Mouse (Mus musculus) hindbrain, postnatal 0 days (tissue): ENCODE measurements around the gene Tmem150a. TPM values are rescaled to one million over a fixed set of nuclear protein-coding genes. Genes with fewer than 3 reads are reported as not detected.

Experiments used
- ATAC-seq: fragments of 200-750 bp; cut with Nextera tagmentation; 2 replicates; pipeline ENCODE4 v1.8.0; 2017; ENCODE audit warnings: mild to moderate bottlenecking, moderate TSS enrichment, moderate library complexity
- DNase-seq: peaks from one replicate; pipeline ENCODE4 v3.0.0-alpha.2; 2015; ENCODE audit warnings: low spot score
- H3K27ac ChIP-seq: fragments of 300-500 bp; sonication (generic); 2 replicates; pipeline ENCODE4 v1.5.1; 2014; ENCODE audit warnings: mild to moderate bottlenecking
- H3K27me3 ChIP-seq: fragments of 300-500 bp; sonication (generic); 2 replicates; pipeline ENCODE4 v1.6.1; 2014; ENCODE audit warnings: low read length, mixed read lengths; ENCODE audit not compliant: insufficient read depth
- H3K36me3 ChIP-seq: fragments of 300-500 bp; sonication (generic); 2 replicates; pipeline ENCODE4 v1.6.1; 2014; ENCODE audit warnings: low read length, mixed read lengths; ENCODE audit not compliant: insufficient read depth
- H3K4me1 ChIP-seq: fragments of 300-500 bp; sonication (generic); 2 replicates; pipeline ENCODE4 v1.6.1; 2014; ENCODE audit warnings: antibody characterized with exemption, low read length, mixed read lengths; ENCODE audit not compliant: insufficient read depth
- H3K4me2 ChIP-seq: fragments of 300-500 bp; sonication (generic); 2 replicates; pipeline ENCODE4 v1.6.1; 2014; ENCODE audit warnings: low read depth, mild to moderate bottlenecking, low read length, moderate library complexity, mixed read lengths
- H3K4me3 ChIP-seq: fragments of 300-500 bp; sonication (generic); 2 replicates; pipeline ENCODE4 v1.5.1; 2014; ENCODE audit warnings: low read length
- H3K9ac ChIP-seq: fragments of 300-500 bp; sonication (generic); replicated peaks from 2 replicates; pipeline ENCODE4 v1.6.1; 2014; ENCODE audit warnings: mild to moderate bottlenecking, low read length, moderate library complexity, mixed read lengths
- H3K9me3 ChIP-seq: fragments of 300-500 bp; sonication (generic); 2 replicates; pipeline ENCODE4 v1.6.1; 2016; ENCODE audit warnings: low read length, mixed read lengths
- CTCF ChIP-seq: IDR thresholded peaks from 2 replicates; pipeline ENCODE4 v1.5.1; 2016; ENCODE audit warnings: antibody characterized with exemption, control low read depth, low read depth
- WGBS: fragments of 180-500 bp; shearing (Covaris S2); extraction: QIAGEN DNeasy Blood & Tissue Kit; methylation state at CpG from one replicate; pipeline ENCODE4 v1.1.7; 2014; 5-methylcytosine and 5-hydroxymethylcytosine counted together
- polyA plus RNA-seq: library from polyadenylated mRNA; unstranded; fragments of >200 nt; fragmentation: Nextera tagmentation; extraction: Ambion mirVana; gene quantifications from 2 replicates; pipeline ENCODE4 v1.2.1, GENCODE M21; 2015
- total RNA-seq: library from RNA; depleted of rRNA; stranded (reverse); fragments of >200 nt; gene quantifications from 2 replicates; pipeline ENCODE4 v1.2.3, GENCODE M21; 2014

Gene Tmem150a
- total and polyA plus RNA-seq, 2 experiments from 2014 or later: 15.3 to 35.3 TPM

GRCm38 (mm10) chr6:72348411-72348810, 6.8 kb upstream of the Tmem150a start:
- peaks cover 16% of the 10 kb centered on the region for H3K4me1 ChIP-seq
- DNase-seq: no peak
- H3K27ac ChIP-seq: peak overlapping the region; percentile 89; the same call in 1 of the 2 replicates
- no peaks in the 10 kb centered on the region for H3K9me3 ChIP-seq
- no peak for TF ChIP-seq CTCF
- peak overlapping the region; percentile 66 for H3K4me2 ChIP-seq
- 73% methylated on average over 10 of the region's 10 CpGs for WGBS
- ATAC-seq: no peak
- no peaks in the 10 kb centered on the region for H3K27me3 ChIP-seq
- H3K36me3 ChIP-seq: peaks cover 22% of the 10 kb centered on the region; the same call in 1 of the 2 replicates
- H3K4me3 ChIP-seq: peak overlapping the region; percentile 68; the same call in 1 of the 2 replicates
- peak overlapping the region; percentile 85; the same call in 1 of the 2 replicates for H3K9ac ChIP-seq

GRCm38 (mm10) chr6:72350214-72350613, 5.0 kb upstream of the Tmem150a start:
- Histone ChIP-seq H3K4me2 (no peak overlapping the region), H3K9ac (no peak overlapping the region), H3K27me3 (no peaks in the 10 kb centered on the region), H3K36me3 (peaks cover 22% of the 10 kb centered on the region; the same call in 1 of the 2 replicates), H3K4me3 (no peak overlapping the region), H3K27ac (no peak overlapping the region), H3K4me1 (peaks cover 13% of the 10 kb centered on the region; the same call in 1 of the 2 replicates), H3K9me3 (no peaks in the 10 kb centered on the region)
- ATAC-seq (no peak), DNase-seq (no peak)
- no peak for TF ChIP-seq CTCF
- 92% methylated on average over 2 of the region's 2 CpGs for WGBS

DNA sequence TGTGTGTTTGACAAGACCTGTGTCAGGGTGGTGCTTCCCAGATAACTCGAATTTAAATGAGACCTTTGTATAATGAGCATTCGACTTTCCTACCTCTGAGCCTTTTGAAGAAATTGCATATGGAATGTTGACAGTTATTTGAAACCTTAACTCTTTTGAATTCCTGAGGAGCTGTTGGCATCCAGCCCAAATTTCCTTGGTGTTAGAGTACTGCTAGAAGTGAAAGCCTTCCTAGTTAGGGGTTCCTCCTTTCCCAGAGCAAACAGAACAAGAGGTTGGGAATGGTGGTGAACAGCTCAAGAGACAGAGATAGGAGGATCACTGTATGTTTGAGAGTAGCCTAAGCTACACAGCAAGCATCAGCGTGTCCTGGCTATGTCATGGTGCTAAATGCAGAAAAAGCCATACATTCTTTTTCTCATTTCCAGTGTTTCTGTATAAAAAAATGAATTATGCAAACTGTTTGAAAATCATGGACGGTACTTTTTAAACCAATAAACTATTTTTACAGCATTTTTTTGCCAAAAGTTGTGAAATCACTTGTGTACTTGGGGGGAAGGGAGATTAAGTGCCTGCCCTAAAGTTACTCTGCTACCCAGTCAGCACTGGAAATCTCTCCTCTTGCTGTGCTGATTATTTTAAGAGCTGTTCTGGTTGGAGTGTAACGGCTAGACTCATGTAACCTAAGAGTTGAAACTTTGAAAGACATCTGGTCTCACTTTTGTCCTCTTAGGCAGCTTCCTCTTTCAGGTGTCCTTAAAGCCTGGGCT, 2.4 kb upstream of the Tmem150a start:
- H3K27ac ChIP-seq: no peak overlapping the region
- ATAC-seq: no peak
- no peak for DNase-seq
- H3K27me3 ChIP-seq: no peaks in the 10 kb centered on the region
- WGBS: 76% methylated on average over 5 of the region's 5 CpGs
- peaks cover 22% of the 10 kb centered on the region; the same call in 1 of the 2 replicates for H3K36me3 ChIP-seq
- H3K4me2 ChIP-seq: no peak overlapping the region
- H3K4me1 ChIP-seq: peaks cover 15% of the 10 kb centered on the region; the same call in 1 of the 2 replicates
- no peak overlapping the region for H3K9ac ChIP-seq
- no peak for TF ChIP-seq CTCF
- H3K9me3 ChIP-seq: no peaks in the 10 kb centered on the region
- H3K4me3 ChIP-seq: no peak overlapping the region

- DNase-seq (no peak), ATAC-seq (no peak)
- no peak overlapping the region for H3K4me3 ChIP-seq
- H3K27ac ChIP-seq: no peak overlapping the region
- WGBS: 78% methylated on average over 1 of the region's 1 CpGs
- peaks cover 20% of the 10 kb centered on the region for H3K36me3 ChIP-seq
- H3K4me1 ChIP-seq: peaks cover 10% of the 10 kb centered on the region; the same call in 1 of the 2 replicates
- H3K4me2 ChIP-seq: no peak overlapping the region
- no peak overlapping the region for H3K9ac ChIP-seq
- H3K9me3 ChIP-seq: no peaks in the 10 kb centered on the region
- no peak for TF ChIP-seq CTCF
- no peaks in the 10 kb centered on the region for H3K27me3 ChIP-seq
These were observed 1.2 kb upstream of the Tmem150a start for GRCm38 (mm10) chr6:72354025-72354424.

- Histone ChIP-seq H3K27me3 (no peaks in the 10 kb centered on the region), H3K4me3 (peak overlapping the region; percentile 67), H3K9ac (peak overlapping the region; percentile 78), H3K27ac (peak overlapping the region; percentile 74), H3K4me1 (peaks cover 12% of the 10 kb centered on the region), H3K36me3 (peaks cover 13% of the 10 kb centered on the region), H3K4me2 (peak overlapping the region; percentile 92), H3K9me3 (no peaks in the 10 kb centered on the region)
- WGBS: 34% methylated on average over 6 of the region's 8 CpGs
- ATAC-seq (peak; percentile 25; the same call in 1 of the 2 replicates), DNase-seq (peak; percentile 41)
- TF ChIP-seq CTCF: no peak
These were observed 820 bp downstream of the Tmem150a start for GRCm38 (mm10) chr6:72356001-72356532.

GRCm38 (mm10) chr6:72357164-72358079, 2.2 kb downstream of the Tmem150a start:
- Histone ChIP-seq H3K4me1 (peaks cover 19% of the 10 kb centered on the region), H3K27me3 (no peaks in the 10 kb centered on the region), H3K27ac (no peak overlapping the region), H3K36me3 (peaks cover 13% of the 10 kb centered on the region), H3K9me3 (no peaks in the 10 kb centered on the region), H3K4me2 (no peak overlapping the region), H3K4me3 (no peak overlapping the region), H3K9ac (no peak overlapping the region)
- no peak for ATAC-seq
- DNase-seq: no peak
- WGBS: 58% methylated on average over 5 of the region's 5 CpGs
- TF ChIP-seq CTCF: no peak
